Mouse (Mus musculus): ENCODE results near the gene Srd5a1.
"Not testable (repeated sequence)": the region's sequence is repeated elsewhere in the genome, so short reads cannot be mapped to it uniquely, and the experiment has no call there.

Srd5a1 gene

DNA sequence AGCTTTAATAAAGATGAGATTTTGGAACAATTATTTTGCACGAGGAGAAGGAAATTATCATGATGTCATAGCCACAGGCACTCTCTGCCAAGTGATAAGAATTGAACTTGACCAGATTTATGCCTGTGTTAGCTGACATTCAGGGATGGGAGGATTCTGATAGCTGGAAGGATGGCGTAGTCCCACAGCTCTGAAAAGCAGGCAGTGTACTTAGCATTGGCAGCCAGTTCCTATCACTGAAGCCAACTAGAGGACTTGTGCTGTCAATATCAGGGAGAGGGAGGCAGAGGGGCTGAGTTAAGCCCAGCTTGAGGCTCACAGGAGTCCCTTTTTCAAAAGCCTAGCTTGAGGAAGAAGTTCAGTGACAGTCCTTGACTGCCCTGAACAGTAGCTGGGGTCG, 13.3 kb upstream of the Srd5a1 start:
- DNase-seq (ENCODE audit: low spot score): no peak

DNA sequence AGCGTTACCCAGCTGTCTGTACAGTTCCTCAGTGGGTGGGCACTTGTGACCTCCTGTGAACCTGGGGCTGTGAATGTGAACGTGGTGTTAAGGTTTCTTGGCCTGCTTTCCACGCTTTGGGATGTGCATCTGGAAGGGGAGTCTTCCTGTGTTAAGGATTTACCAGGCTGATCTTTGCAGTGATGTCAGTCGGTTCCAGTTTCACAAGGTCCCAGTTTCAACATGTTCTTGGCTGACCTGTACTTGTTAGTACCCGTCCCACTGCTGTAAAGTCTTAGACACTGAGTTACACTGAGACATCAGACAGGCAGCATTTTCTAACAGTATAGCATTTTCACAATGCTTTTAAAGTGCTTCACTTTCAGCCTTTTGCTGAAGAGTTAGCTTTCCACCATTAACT, 12.6 kb upstream of the Srd5a1 start:
- DNase-seq (ENCODE audit: low spot score): no peak

DNA sequence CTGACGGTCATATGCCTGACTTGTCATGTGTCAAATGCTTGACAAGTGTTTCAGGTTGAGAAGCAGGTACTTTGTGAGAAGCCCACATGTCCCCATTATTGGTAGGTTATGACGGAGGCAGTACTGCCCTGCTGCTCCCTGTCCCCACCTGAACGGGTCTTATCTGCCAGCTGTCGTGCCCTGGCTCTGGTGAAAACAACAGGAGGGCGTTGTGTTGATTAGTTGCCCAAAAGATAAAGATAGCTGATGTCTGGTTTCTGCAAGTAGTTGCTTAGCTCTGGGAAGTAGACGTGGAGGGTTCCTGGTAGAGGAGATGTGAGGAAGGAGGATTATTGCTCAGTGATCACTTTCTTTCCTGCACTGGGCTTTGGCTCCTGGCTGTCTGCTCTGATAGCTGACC, 5.5 kb upstream of the Srd5a1 start:
- DNase-seq (ENCODE audit: low spot score): no peak

DNA sequence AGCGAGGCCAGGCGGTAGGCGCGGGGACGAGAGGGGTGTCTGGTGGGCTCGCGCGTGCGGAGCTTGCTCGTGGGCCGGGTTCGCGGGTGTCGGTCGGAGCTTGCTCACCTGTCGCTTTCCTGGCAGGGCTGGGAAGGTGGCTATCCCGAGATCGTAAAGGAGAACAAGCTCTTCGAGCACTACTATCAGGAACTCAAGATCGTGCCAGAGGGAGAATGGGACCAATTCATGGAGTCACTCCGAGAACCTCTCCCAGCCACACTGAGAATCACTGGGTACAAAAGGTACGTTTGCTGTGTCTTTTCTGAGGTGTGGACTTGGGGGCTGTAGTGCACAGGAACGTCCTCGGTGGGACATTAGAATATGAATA, 918 bp upstream of the Srd5a1 start:
- DNase-seq (ENCODE audit: low spot score): no peak

DNA sequence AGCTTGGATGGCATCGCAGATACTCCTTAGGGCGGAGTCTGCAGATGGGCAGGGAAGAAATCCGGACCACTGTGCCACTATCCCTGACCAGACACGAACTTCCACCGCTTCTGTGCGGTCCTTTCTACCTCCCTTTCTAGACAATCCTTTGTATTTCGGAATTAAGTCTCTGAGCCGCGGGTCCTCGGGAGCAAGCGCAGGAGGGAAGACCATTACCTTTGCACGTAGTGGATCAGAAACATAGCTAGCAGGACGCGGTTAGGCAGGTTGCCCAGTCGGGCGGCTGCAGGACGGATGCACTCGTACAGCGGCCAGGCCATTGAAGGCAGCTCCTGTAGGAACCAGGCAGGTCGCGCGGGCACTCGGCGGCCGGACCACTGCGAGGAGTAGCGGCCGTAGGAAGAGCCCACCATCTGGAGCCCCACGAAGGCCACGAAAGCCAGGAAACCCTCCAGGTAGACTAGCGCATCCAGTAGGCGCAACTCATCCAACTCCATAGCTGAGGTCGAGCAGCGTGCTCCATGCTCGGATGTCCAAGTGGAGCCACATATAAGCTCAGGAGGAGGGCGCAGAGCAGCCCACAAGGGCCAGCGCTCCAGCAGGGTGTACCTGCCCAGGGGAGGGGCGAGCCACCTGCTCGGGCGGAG, 368 bp downstream of the Srd5a1 start:
- DNase-seq (ENCODE audit: low spot score): no peak

GRCm38 (mm10) chr13:69608734-69609133, 2.5 kb downstream of the Srd5a1 start:
- DNase-seq (ENCODE audit: low spot score): no peak

GRCm38 (mm10) chr13:69604670-69605069, 6.6 kb downstream of the Srd5a1 start:
- DNase-seq (ENCODE audit: low spot score): no peak

GRCm38 (mm10) chr13:69601321-69601720, 9.9 kb downstream of the Srd5a1 start:
- DNase-seq (ENCODE audit: low spot score): no peak

DNA sequence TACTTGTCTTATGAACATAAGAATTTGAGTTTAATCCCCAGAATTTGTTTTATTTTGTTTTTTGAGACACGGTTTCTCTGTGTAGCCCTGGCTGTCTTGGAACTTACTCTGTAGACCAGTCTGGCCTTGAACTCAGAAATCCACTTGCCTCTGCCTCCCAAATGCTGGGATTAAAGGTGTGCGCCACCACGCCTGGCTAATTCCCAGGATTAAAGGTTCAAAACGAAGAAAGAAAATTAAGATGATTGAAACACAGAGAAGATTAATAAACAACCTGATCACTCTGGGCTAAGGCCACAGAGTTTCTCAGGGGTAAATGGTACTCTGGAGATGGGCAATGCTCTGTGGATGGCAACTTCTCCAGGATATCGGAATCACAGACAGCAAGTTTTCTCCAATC, 10.4 kb downstream of the Srd5a1 start:
- DNase-seq (ENCODE audit: low spot score): not testable (repeated sequence)

GRCm38 (mm10) chr13:69598867-69599266, 12.4 kb downstream of the Srd5a1 start:
- DNase-seq (ENCODE audit: low spot score): no peak

GRCm38 (mm10) chr13:69596515-69596914, 14.7 kb downstream of the Srd5a1 start:
- DNase-seq (ENCODE audit: low spot score): no peak

GRCm38 (mm10) chr13:69595911-69596310, 15.3 kb downstream of the Srd5a1 start:
- no peak for DNase-seq (ENCODE audit: low spot score)

GRCm38 (mm10) chr13:69594577-69595256, 16.5 kb downstream of the Srd5a1 start:
- DNase-seq (ENCODE audit: low spot score): no peak

DNA sequence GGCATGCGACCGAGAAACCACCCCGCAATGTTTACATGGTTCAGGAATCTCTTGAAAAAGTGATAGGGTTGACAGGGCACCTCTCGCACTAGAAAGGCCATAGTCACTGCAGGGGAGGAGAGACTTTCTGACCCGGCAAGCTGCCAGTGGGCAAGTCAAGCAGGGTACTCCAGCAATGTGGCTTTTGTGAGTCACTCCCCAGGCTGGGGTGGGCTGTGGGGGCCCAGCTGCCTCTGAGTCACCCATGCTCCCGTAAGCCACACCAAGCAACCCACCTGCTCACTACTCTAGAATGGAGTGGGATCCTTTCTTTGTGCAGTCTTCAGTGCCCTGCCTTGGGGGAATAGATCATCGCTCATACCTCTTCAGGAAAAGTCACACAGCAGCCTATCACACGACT, 17.8 kb downstream of the Srd5a1 start:
- no peak for DNase-seq (ENCODE audit: low spot score)

GRCm38 (mm10) chr13:69592226-69592625, 19.0 kb downstream of the Srd5a1 start:
- no peak for DNase-seq (ENCODE audit: low spot score)

DNA sequence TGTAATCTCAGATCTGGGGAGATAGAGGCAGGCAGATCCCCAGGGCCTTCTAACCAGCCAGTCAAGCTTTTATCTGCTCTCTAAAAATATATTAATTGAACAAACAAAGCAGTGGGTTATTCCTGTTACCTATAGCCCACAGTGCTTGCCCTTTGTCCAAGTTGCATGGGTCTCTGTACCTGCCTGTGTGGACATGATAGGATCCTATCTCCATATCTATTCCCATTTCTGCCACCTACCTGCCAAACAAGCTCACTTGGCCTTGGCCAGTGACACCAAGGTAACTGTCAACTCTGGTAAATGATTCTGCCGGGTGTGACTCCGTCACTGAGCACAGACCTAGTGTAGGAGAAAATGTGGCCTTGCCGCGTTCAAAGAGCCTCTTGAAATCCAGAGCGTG, 19.9 kb downstream of the Srd5a1 start:
- no peak for DNase-seq (ENCODE audit: low spot score)

DNA sequence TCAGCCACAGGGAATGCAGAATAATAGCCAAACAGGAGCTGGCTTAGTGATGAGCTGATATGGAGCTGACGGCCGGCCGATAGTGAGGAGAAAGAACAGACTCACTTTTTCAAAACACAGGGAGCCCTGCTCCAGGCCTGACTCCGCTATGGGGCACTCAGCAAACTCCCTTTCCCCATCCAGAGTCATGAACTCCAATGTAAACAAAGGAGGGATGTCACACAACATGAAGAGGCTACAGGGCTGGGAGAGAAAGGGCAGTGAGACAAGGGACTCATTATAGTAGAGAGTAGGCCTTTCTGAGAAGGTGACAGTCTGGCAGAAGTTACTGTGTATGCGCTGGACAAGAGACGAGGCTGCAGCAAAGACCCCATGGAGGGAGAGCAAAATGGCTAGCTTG, 23.0 kb downstream of the Srd5a1 start:
- DNase-seq (ENCODE audit: low spot score): no peak

DNA sequence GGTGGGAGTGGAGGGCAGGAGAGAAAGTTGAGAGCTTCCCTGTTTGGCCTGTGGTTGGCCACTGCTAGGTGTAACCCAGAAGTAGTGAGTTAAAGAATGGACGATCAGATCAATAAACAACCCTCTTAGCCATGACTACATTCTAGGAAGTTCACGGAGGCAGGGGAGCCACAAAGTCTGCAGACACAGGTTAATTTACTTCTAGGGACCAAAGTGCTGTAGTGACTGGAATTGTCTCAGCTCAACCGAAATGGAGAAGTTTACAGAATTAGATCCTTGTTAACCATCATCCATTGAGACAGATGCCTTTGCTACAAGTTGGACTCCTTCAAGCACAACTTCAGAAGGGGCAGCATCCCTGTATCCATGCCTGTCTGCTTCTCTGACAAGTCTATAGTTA, 23.4 kb downstream of the Srd5a1 start:
- no peak for DNase-seq (ENCODE audit: low spot score)

- DNase-seq (ENCODE audit: low spot score): no peak
These were observed 24.9 kb downstream of the Srd5a1 start for GRCm38 (mm10) chr13:69586337-69586736.

DNA sequence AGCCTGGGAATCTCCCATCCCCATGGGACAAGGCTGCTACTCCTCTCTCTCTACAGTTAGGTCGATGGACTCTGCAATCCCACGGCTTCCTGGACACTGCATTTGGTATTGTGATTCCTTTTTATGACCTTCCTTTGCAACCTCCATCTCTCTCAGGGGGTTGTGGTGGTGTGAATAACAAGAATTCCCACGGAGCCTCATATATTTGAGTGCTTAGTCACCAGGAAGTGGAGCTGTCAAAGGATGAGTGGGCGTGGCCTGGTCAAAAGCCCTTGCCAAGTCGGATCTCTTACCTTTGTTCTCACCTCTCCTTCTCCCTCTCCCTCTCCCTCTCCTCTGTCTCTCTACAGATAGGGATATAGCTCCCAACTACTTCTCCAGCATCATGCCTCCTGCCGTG, 25.4 kb downstream of the Srd5a1 start:
- DNase-seq (ENCODE audit: low spot score): no peak

GRCm38 (mm10) chr13:69583591-69583990, 27.7 kb downstream of the Srd5a1 start:
- no peak for DNase-seq (ENCODE audit: low spot score)

GRCm38 (mm10) chr13:69582411-69582810, 28.8 kb downstream of the Srd5a1 start:
- no peak for DNase-seq (ENCODE audit: low spot score)

- DNase-seq (ENCODE audit: low spot score): no peak
These were observed 33.9 kb downstream of the Srd5a1 start for GRCm38 (mm10) chr13:69577181-69577834.

GRCm38 (mm10) chr13:69576676-69577075, 34.6 kb downstream of the Srd5a1 start:
- peak; percentile 20 for DNase-seq (ENCODE audit: low spot score)
